Mouse (Mus musculus): ENCODE results near the gene Cpeb4.

The Cpeb4 gene

DNA sequence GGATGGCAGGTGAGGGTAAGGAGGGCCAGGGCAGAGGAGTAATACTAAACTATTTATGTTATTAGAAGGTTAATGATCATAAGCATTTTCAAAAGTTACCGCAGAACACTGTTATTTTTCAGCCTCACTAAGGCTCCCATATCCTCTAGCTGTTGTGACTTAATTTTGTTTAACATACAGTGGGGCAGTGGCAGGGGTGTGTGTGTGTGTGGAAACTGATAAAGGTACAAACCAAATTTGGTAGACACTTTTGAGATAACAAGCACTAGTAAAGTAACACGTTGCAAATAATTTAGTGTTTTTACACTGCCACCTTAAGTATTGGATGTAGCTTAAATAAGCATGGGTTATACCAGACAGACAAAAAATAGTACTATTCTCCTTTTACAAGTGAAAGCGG lies 24.9 kb downstream of the Cpeb4 start:
- peak; percentile 61 for DNase-seq (ENCODE audit: low read depth)

- DNase-seq (ENCODE audit: low read depth), result no peak
Observed at GRCm38 (mm10) chr11:31899166-31899565, 27.2 kb downstream of the Cpeb4 start.

DNA sequence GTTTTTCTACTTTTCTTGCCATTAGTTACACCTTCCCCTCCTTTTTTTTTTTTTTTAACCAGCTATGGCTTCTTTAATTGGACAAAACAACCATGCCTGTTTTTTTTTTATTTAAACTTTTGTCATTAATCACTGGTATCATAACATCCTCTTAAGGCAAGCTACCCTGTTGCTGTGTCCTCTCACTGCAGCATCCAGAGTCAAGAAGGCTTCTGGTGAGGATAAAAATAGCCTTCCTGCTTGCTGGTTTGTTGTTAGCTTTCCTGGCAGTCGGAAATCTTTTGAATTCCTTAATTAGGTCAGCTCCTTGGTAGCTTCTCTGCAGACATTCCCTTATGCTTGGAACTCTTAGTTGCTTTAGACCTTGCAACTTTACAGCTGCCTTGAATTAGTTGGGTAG lies 28.7 kb downstream of the Cpeb4 start:
- no peak for DNase-seq (ENCODE audit: low read depth)

DNA sequence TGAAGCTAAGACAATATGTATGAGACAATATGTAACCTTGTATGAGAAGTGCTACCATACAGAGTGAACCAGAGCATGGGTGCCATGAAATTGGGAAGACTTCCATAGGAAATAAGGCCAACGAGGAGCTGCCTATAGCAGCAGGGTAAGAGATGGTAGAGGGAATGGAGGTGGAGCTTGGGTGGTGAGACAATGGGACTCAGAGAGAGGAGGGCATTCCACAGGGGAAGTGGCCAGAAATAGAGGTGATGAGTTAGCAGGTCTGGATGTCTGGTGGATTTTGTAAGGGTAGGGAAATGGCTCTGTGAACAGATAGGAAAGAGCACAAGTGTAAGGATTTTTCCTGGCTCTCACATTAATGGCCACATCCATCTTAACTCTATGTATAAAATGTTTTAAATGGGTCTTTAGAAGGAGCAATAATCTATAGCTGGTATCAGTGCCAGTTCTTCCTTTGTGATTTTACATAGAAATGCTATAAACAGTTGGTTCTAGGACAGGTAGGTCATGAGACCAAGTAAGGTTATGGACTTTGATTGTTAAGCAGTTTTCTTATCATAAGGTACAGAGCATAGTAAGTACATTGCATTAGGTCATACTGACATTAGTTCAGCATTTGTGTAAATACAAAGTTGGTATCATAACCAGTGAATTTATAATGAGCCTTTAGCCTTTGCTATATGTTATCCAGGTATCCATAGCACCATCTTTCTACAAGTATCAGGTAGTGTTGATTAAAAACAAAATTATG lies 30.4 kb downstream of the Cpeb4 start:
- DNase-seq (ENCODE audit: low read depth), result no peak

DNA sequence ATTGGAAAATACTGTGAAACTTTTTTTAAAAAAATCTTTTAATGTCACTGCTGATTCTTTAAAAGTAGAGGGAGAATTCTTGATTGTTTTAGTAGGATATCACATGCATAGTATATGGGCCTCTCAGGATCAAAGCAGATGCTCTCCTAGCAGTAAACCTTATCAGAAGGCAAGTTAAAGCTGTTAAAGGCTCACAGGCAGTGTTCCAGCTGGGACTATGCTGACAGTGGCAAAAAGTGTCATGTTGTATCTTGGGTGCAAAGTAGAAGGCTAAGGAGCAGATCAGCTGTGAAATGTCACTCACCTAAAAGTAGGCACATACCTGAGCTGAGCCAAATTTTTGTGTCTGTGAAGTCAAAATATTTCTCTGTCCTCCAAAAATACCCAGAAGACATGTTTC lies 34.5 kb downstream of the Cpeb4 start:
- DNase-seq (ENCODE audit: low read depth), result no peak

- DNase-seq (ENCODE audit: low read depth), result no peak
Observed at GRCm38 (mm10) chr11:31907650-31908049, 35.6 kb downstream of the Cpeb4 start.

GRCm38 (mm10) chr11:31912958-31913357 lies 40.9 kb downstream of the Cpeb4 start:
- DNase-seq (ENCODE audit: low read depth), result no peak

DNA sequence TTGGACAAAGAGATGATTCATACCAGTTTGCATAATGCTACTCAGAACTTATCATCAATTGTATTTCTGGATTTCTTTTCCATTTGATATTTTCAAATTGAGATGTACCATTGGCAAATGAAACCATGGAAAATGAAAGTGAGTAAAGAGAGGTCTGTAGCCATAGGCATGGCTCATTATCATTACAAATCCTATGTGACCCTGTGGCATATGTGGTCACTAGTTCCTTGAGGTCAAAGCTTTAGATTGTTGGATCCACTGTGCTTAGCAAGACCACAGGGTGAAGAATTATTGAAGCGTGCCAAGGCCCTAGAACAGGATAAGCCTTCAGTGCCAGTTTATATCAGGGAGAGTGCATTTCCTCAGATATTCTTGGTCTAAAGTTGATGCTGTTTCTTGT lies 45.8 kb downstream of the Cpeb4 start:
- no peak for DNase-seq (ENCODE audit: low read depth)

- peak; percentile 22 for DNase-seq (ENCODE audit: low read depth)
Observed at GRCm38 (mm10) chr11:31930051-31930450, 58.0 kb downstream of the Cpeb4 start.

DNA sequence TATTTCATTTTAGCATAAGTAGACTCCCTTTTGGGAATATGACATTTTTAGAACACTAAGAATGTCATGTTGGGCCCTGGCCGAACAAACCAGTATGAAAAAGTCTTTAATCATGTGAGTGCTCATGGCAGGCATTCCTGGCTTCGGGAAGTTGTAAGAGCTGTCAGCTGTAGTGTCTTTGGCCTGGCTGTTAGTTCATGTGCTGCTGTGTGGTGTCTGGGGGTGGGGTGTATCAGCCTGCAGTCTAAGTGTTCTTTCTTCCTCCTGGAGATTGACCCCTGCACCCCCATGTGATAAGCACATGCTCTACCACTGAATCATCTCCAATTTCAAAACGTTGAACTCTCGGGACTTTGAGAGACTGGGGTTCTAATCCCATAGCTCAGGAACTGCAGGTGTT lies 63.6 kb downstream of the Cpeb4 start:
- no peak for DNase-seq (ENCODE audit: low read depth)

DNA sequence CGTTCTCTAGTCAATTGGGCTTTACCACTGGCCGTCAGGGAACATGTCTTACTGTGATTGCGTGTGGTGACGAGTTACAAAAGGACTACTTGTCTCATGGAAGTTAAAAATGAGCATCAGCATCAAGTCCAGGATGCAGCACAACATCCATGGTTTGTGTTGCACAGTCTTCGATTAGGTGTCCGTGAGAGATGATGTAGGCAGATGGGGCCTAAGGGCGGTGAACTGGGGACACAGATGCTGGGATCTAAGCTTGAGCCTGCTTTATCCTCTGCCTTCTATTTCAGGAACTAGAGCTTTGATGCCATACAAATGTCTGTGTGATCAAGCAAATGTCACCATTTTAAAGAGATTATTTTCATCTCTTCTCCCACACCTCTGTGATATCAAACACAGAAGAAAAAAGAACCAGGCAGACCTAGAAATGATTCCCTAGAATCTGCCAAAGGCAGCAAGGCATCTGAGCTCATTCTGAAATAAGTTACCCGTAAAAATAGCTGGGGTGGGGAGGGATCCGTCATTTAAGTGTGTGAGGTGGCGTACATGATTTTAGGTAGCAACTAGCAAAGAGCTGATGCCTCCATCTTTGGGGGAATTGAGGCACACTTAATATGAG lies 65.0 kb downstream of the Cpeb4 start:
- no peak for DNase-seq (ENCODE audit: low read depth)

DNA sequence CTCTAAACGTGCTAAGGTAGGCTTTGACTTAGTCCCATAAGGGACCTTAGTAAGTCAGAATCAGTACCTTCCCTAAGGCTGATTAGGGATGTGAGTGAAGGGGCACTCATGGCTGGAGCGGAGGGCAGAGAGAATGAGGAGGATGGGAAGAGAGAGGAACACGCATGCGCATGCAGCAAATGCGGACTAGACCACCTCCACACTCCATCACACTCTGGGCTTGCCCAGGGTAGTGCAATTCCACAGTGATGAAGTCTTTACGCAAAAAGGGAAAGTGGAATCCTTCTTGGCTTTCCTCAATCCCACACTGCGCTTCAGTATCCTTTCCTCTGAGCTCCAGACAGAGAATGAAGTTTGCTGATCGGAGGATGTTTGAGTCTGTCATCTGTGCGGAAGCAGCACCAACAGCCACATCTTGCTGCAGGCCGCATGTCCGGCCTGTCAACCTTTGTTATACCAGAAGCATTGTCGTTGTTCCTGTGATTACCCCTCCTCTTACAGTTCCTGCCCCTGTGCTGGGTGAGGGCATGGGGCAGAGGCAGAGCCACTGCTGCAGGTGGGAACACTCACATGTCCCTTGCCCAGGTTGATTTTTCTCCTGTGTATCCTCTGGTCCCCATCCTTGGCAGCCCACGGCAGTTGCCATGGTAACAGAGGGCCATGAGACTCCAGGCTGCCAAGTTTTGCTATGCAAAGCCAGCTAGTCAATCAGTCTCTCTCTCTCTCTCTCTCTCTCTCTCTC lies 69.1 kb downstream of the Cpeb4 start:
- DNase-seq (ENCODE audit: low read depth), result no peak

DNA sequence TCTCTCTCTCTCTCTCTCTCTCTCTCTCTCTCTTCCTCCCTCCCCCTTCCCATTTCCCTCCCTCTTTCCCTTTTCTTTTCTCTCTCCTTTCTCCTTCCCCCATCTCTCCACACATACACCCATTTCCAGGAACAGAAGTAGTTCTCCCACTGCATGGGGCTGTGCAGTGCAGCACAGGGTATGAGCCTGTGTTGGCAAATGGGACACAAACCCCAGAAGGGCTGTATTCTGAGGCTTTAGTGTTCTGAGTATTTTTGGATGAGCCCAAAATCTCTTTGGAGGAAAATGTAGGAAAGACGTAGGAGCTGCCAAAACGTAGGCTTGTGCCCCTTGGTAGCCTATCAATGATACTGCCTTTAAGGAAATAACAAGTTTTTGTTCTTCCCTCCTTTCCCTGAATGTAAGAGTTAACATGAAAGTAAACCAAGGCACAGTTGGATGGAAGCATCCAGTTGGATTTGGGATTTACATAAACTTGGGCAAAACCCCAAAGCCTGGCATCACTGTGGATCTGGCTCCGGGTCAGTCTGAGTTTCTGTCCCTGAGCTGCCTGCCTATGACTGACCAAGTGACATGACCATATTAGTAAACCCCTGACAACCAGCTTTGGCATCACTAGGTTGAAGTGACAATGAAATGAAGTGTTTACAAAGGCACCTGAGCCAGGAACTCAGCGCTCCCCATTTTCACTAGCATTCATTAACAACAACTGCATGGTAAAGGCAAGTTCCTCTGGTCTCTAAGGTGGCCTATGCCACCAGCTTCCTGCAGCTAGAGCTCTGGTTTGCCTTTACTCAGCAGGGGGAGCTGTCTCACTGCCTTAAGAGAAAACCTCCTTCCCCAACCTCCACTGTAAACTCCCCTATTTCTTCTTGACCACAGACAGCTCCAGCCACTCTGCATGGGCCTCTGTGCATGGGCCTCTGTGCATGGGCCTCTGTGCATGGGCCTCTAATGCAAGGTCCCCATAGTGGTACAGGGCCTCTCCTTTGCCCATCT lies 69.9 kb downstream of the Cpeb4 start:
- DNase-seq (ENCODE audit: low read depth), result no peak

- DNase-seq (ENCODE audit: low read depth), result no peak
Observed at GRCm38 (mm10) chr11:31945471-31945870, 73.5 kb downstream of the Cpeb4 start.

GRCm38 (mm10) chr11:31948462-31949330 lies 76.7 kb downstream of the Cpeb4 start:
- DNase-seq (ENCODE audit: low read depth), result no peak

DNA sequence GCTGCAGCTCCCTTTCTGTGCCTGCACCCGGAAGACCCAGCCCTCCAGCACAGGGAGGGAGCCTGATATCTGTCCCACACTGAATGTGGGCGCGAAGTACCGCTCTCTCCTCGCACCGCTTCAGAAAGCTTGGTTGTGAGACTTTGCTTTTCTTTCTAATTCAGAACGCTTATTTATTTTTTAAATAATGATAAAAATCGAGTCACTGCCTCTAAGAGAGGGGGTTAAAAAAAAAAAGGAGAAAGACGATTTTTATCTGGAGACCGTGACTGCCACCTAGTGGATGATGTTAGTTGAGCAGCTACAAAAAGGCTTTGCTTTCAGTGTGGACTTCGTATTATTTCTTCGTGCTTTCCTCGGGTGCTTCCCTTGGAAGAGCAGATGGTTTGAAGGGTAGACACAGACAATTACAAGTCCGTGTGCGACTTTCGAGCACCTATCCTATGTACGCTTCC lies 77.3 kb downstream of the Cpeb4 start:
- peak; percentile 78 for DNase-seq (ENCODE audit: low read depth)

DNA sequence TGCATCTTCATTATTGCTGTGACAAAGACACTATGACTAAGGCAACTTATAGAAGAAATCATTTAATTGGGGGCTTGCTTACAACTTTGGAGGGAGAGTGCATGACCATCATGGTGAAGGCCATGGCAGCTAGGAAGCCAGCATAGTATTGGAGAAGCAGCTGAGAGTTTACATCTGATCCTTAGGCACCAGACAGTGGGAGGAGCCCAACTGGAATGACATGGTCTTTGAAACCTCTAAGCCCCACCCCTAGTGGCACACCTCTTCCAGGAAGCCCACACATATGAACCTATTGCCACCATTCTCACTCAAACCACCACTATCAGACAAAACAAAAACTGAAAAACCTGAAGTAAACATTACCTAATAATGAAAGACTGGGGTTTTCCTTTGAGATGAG lies 88.1 kb downstream of the Cpeb4 start:
- no peak for DNase-seq (ENCODE audit: low read depth)

GRCm38 (mm10) chr11:31963993-31964392 lies 92.0 kb downstream of the Cpeb4 start:
- DNase-seq (ENCODE audit: low read depth), result no peak

- no peak for DNase-seq (ENCODE audit: low read depth)
Observed at GRCm38 (mm10) chr11:31965256-31966134, 93.5 kb downstream of the Cpeb4 start, which contains the start of gene 4930524B15Rik. Gene 4930524B15Rik, plus strand, starts transcription at chr11:31965592.

GRCm38 (mm10) chr11:31974132-31974531 lies 102.1 kb downstream of the Cpeb4 start:
- DNase-seq (ENCODE audit: low read depth), result no peak
